Comparison of ENCODE assay signal across 29 mouse cellular contexts in the genomic region with DNA sequence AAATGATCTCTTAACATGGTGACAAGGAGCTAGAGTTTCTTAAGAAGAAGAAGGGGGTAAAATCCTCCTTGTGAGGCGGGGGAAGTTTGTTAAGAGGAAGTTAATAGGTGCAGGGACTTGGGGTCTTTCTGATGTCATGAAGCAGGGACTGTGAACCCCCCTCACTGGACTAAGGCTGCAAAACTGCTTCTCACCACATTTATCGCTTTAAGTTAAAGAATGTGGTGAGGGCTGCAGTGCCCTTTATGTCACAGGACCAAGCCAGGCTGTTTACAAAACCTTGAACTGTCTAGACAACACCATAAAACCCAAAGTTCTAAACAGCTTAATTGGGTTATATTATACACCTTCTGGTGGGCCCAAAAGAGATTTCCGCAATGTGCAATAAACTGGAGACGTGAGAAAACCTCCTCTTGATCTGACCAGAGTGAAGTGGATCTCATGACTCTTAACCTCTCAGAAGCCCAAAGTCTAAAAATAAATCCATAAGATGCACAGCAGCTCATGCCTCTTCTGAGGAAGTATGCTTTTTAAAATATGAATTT. TPM values are rescaled to one million over a fixed set of nuclear protein-coding genes. Genes with fewer than 3 reads are reported as not detected.
DNase-seq lines count a peak whose midpoint lies in the region; ATAC-seq lines count a peak whose summit lies in the region.
"Had no signal": no experiment of that assay in that cellular context is flagged by ENCODE, and none has a peak within 500 bp of the region (broad histone marks: within the 10 kb centered on the region; RNA-seq: fewer than 3 reads in every experiment).

No protein-coding gene starts in this region.

- H3K4me1 ChIP-seq in heart, embryonic 10.5 days = peaks cover 25% of the 10 kb centered on the region
- peaks cover 14% of the 10 kb centered on the region for H3K4me1 ChIP-seq in midbrain, embryonic 10.5 days
- H3K4me1 ChIP-seq in midbrain, embryonic 15.5 days = peaks cover 10% of the 10 kb centered on the region; the same call in 1 of the 2 replicates
- no peaks in the 10 kb centered on the region for H3K4me1 ChIP-seq in neural tube, embryonic 11.5 days (ENCODE audit: control insufficient read depth, insufficient read depth, low read length)

- no peak for ATAC-seq in midbrain, embryonic 15.5 days (replicated peaks)
- no peak for ATAC-seq in neural tube, embryonic 11.5 days (ENCODE audit: insufficient read depth, low FRiP score, low TSS enrichment)
- ATAC-seq: forebrain, postnatal 0 days; intestine, embryonic 16.5 days; lung, postnatal 0 days had no signal

- H3K27ac ChIP-seq in heart, embryonic 10.5 days = no peak overlapping the region
- no peak overlapping the region for H3K27ac ChIP-seq in midbrain, embryonic 10.5 days (replicated peaks)
- no peak overlapping the region for H3K27ac ChIP-seq in midbrain, embryonic 15.5 days
- H3K27ac ChIP-seq in neural tube, embryonic 11.5 days (ENCODE audit: low read depth, low read length) = no peak overlapping the region
- H3K27ac ChIP-seq: embryonic facial prominence, embryonic 13.5 days; hindbrain, embryonic 15.5 days had no signal

- H3K4me3 ChIP-seq in heart, embryonic 10.5 days = no peak overlapping the region
- H3K4me3 ChIP-seq in midbrain, embryonic 10.5 days = no peak overlapping the region
- H3K4me3 ChIP-seq in midbrain, embryonic 15.5 days = no peak overlapping the region
- no peak overlapping the region for H3K4me3 ChIP-seq in neural tube, embryonic 11.5 days (ENCODE audit: low read depth, low read length)
- H3K4me3 ChIP-seq: embryonic facial prominence, embryonic 13.5 days; heart, embryonic 12.5 days; hindbrain, embryonic 15.5 days had no signal

- peak; percentile 51 for DNase-seq in heart, embryonic 10.5 days (ENCODE audit: low spot score)
- DNase-seq in heart, postnatal 36 days = no peak
- peak; percentile 23 for DNase-seq in midbrain, embryonic 10.5 days (ENCODE audit: low spot score)
- DNase-seq in neural tube, embryonic 11.5 days (ENCODE audit: low spot score) = no peak
- DNase-seq in right cerebral cortex, postnatal 25 days = no peak
- no peak for DNase-seq in urinary bladder, postnatal 10 days (ENCODE audit: low spot score)
- DNase-seq: adrenal gland, postnatal 14 days; cerebellum, adult 9-11 months; forebrain, postnatal 0 days; heart, postnatal 14 days; liver; midbrain, embryonic 14.5 days; right cerebral cortex, postnatal 14 days; thymus, postnatal 14 days had no signal

- H3K9ac ChIP-seq in midbrain, embryonic 15.5 days = no peak overlapping the region
- H3K9ac ChIP-seq in neural tube, embryonic 11.5 days (ENCODE audit: low read length) = no peak overlapping the region
- H3K9ac ChIP-seq: embryonic facial prominence, embryonic 13.5 days; forebrain, postnatal 0 days; heart, embryonic 12.5 days; hindbrain, embryonic 15.5 days had no signal

- peaks cover 100% of the 10 kb centered on the region for H3K27me3 ChIP-seq in heart, embryonic 10.5 days (ENCODE audit: insufficient read depth, poor library complexity, severe bottlenecking)
- peaks cover 100% of the 10 kb centered on the region for H3K27me3 ChIP-seq in midbrain, embryonic 10.5 days (ENCODE audit: low read depth, poor library complexity, severe bottlenecking)
- H3K27me3 ChIP-seq in midbrain, embryonic 15.5 days (replicated peaks) = peaks cover 91% of the 10 kb centered on the region
- H3K27me3 ChIP-seq in neural tube, embryonic 11.5 days (ENCODE audit: control insufficient read depth, insufficient read depth, low read length) = peaks cover 98% of the 10 kb centered on the region

- WGBS in heart, embryonic 10.5 days = 10% methylated on average over 4 of the region's 4 CpGs
- 11% methylated on average over 4 of the region's 4 CpGs for WGBS in midbrain, embryonic 10.5 days
- WGBS in midbrain, embryonic 15.5 days = 15% methylated on average over 4 of the region's 4 CpGs
- 8% methylated on average over 4 of the region's 4 CpGs for WGBS in neural tube, embryonic 11.5 days

- intact Hi-C loops in heart, postnatal 36 days (cut with DNase I) = no loop called here

- no peaks in the 10 kb centered on the region for H3K9me3 ChIP-seq in heart, embryonic 10.5 days
- H3K9me3 ChIP-seq in midbrain, embryonic 10.5 days (replicated peaks) = no peaks in the 10 kb centered on the region
- no peaks in the 10 kb centered on the region for H3K9me3 ChIP-seq in midbrain, embryonic 15.5 days
- H3K9me3 ChIP-seq in neural tube, embryonic 11.5 days (ENCODE audit: control insufficient read depth, low read length) = no peaks in the 10 kb centered on the region
- H3K9me3 ChIP-seq: embryonic facial prominence, embryonic 13.5 days; heart, embryonic 12.5 days; hindbrain, embryonic 15.5 days had no signal

- H3K4me2 ChIP-seq in midbrain, embryonic 15.5 days = no peak overlapping the region
- H3K4me2 ChIP-seq in neural tube, embryonic 11.5 days (ENCODE audit: low read depth) = peak overlapping the region; percentile 28
- H3K4me2 ChIP-seq: embryonic facial prominence, embryonic 13.5 days; heart, embryonic 12.5 days; hindbrain, embryonic 15.5 days had no signal

- no peaks in the 10 kb centered on the region for H3K36me3 ChIP-seq in heart, embryonic 10.5 days
- H3K36me3 ChIP-seq in midbrain, embryonic 10.5 days = no peaks in the 10 kb centered on the region
- no peaks in the 10 kb centered on the region for H3K36me3 ChIP-seq in midbrain, embryonic 15.5 days (replicated peaks)
- H3K36me3 ChIP-seq in neural tube, embryonic 11.5 days (ENCODE audit: control insufficient read depth, insufficient read depth, low read length) = no peaks in the 10 kb centered on the region
- H3K36me3 ChIP-seq: embryonic facial prominence, embryonic 13.5 days; G1E; heart, embryonic 12.5 days; hindbrain, embryonic 15.5 days had no signal

RNA-seq across cellular contexts. Expression of a gene that starts 5.8 kb away (rescaled TPM):
- polyA plus RNA-seq in heart, embryonic 10.5 days (2016; fragmentation: Nextera tagmentation; extraction: Ambion mirVana) = 0.07 and 2.1 TPM in 2 replicates
- total RNA-seq in heart, postnatal 36 days (2021) = not detected
- not detected in 2 replicates for polyA plus RNA-seq in midbrain, embryonic 10.5 days (2016; fragmentation: Nextera tagmentation; extraction: Ambion mirVana)
- polyA plus RNA-seq in midbrain, embryonic 15.5 days (2015; fragmentation: Nextera tagmentation; extraction: Ambion mirVana) = not detected in 2 replicates
- polyA plus RNA-seq in neural tube, embryonic 11.5 days (2014; fragmentation: Nextera tagmentation; extraction: Ambion mirVana) = 8.1 and 8.5 TPM in 2 replicates
- total RNA-seq: adrenal gland, postnatal 14 days; forebrain, postnatal 0 days; heart, postnatal 14 days; layer of hippocampus, postnatal 10 days; left cerebral cortex, adult 8-10 months had no signal
- polyA plus RNA-seq: brain, embryonic 14.5 days; cortical plate, adult 2 months; embryonic facial prominence, embryonic 13.5 days; forebrain, postnatal 0 days; G1E; heart, embryonic 12.5 days; hindbrain, embryonic 15.5 days; large intestine, adult 2 months; liver, embryonic 16.5 days; lung, postnatal 0 days; midbrain, embryonic 14.5 days; stomach, embryonic 16.5 days had no signal

RNA-seq across cellular contexts. Expression of a gene that starts 6.6 kb away (rescaled TPM):
- polyA plus RNA-seq in heart, embryonic 10.5 days (2016; fragmentation: Nextera tagmentation; extraction: Ambion mirVana) = 2.3 TPM in 1 of 2 replicates, not detected in the other
- total RNA-seq in heart, postnatal 36 days (2021) = under 1 TPM in 1 of 2 experiments, not detected in 1; 0.22 TPM
- polyA plus RNA-seq in midbrain, embryonic 10.5 days (2016; fragmentation: Nextera tagmentation; extraction: Ambion mirVana) = not detected in 2 replicates
- not detected in 2 replicates for polyA plus RNA-seq in midbrain, embryonic 15.5 days (2015; fragmentation: Nextera tagmentation; extraction: Ambion mirVana)
- 28.1 and 29.3 TPM in 2 replicates for polyA plus RNA-seq in neural tube, embryonic 11.5 days (2014; fragmentation: Nextera tagmentation; extraction: Ambion mirVana)
- total RNA-seq: adrenal gland, postnatal 14 days; forebrain, postnatal 0 days; layer of hippocampus, postnatal 10 days; left cerebral cortex, adult 8-10 months had no signal
- polyA plus RNA-seq: cortical plate, adult 2 months; forebrain, postnatal 0 days; G1E; heart, embryonic 12.5 days; hindbrain, embryonic 15.5 days; large intestine, adult 2 months; liver, embryonic 16.5 days; midbrain, embryonic 14.5 days had no signal

RNA-seq across cellular contexts. Expression of a gene that starts 10.3 kb away (rescaled TPM):
- polyA plus RNA-seq in heart, embryonic 10.5 days (2016; fragmentation: Nextera tagmentation; extraction: Ambion mirVana) = 1.1 TPM in 1 of 2 replicates, not detected in the other
- not detected for total RNA-seq in heart, postnatal 36 days (2021)
- not detected in 2 replicates for polyA plus RNA-seq in midbrain, embryonic 10.5 days (2016; fragmentation: Nextera tagmentation; extraction: Ambion mirVana)
- not detected in 2 replicates for polyA plus RNA-seq in midbrain, embryonic 15.5 days (2015; fragmentation: Nextera tagmentation; extraction: Ambion mirVana)
- 2.1 TPM in 2 replicates for polyA plus RNA-seq in neural tube, embryonic 11.5 days (2014; fragmentation: Nextera tagmentation; extraction: Ambion mirVana)
- total RNA-seq: adrenal gland, postnatal 14 days; forebrain, postnatal 0 days; G1E; gastrocnemius, postnatal 4 days; heart, postnatal 14 days; layer of hippocampus, postnatal 10 days; left cerebral cortex, adult 8-10 months had no signal
- polyA plus RNA-seq: brain, embryonic 14.5 days; cortical plate, adult 2 months; embryonic facial prominence, embryonic 13.5 days; forebrain, postnatal 0 days; G1E; hindbrain, embryonic 15.5 days; large intestine, adult 2 months; liver, embryonic 16.5 days; lung, postnatal 0 days; midbrain, embryonic 14.5 days had no signal

RNA-seq across cellular contexts. Expression of a gene that starts 12.4 kb away (rescaled TPM):
- polyA plus RNA-seq in heart, embryonic 10.5 days (2016; fragmentation: Nextera tagmentation; extraction: Ambion mirVana) = 3.0 TPM in 1 of 2 replicates, not detected in the other
- under 1 TPM; 0.36 to 0.41 TPM for total RNA-seq in heart, postnatal 36 days (2021)
- not detected in 2 replicates for polyA plus RNA-seq in midbrain, embryonic 10.5 days (2016; fragmentation: Nextera tagmentation; extraction: Ambion mirVana)
- polyA plus RNA-seq in midbrain, embryonic 15.5 days (2015; fragmentation: Nextera tagmentation; extraction: Ambion mirVana) = not detected in 2 replicates
- 14.3 and 17.3 TPM in 2 replicates for polyA plus RNA-seq in neural tube, embryonic 11.5 days (2014; fragmentation: Nextera tagmentation; extraction: Ambion mirVana)
- total RNA-seq: forebrain, postnatal 0 days; G1E; layer of hippocampus, postnatal 10 days; left cerebral cortex, adult 8-10 months had no signal
- polyA plus RNA-seq: cortical plate, adult 2 months; forebrain, postnatal 0 days; G1E; hindbrain, embryonic 15.5 days; liver, embryonic 16.5 days; midbrain, embryonic 14.5 days had no signal

RNA-seq across cellular contexts. Expression of a gene that starts 17.0 kb away (rescaled TPM):
- polyA plus RNA-seq in heart, embryonic 10.5 days (2016; fragmentation: Nextera tagmentation; extraction: Ambion mirVana) = 0.40 TPM in 1 of 2 replicates, not detected in the other
- not detected for total RNA-seq in heart, postnatal 36 days (2021)
- polyA plus RNA-seq in midbrain, embryonic 10.5 days (2016; fragmentation: Nextera tagmentation; extraction: Ambion mirVana) = 0.05 TPM in 1 of 2 replicates, not detected in the other
- 0.06 TPM in 1 of 2 replicates, not detected in the other for polyA plus RNA-seq in midbrain, embryonic 15.5 days (2015; fragmentation: Nextera tagmentation; extraction: Ambion mirVana)
- polyA plus RNA-seq in neural tube, embryonic 11.5 days (2014; fragmentation: Nextera tagmentation; extraction: Ambion mirVana) = 0.41 and 1.0 TPM in 2 replicates
- total RNA-seq: adrenal gland, postnatal 14 days; forebrain, postnatal 0 days; gastrocnemius, postnatal 4 days; heart, postnatal 14 days; layer of hippocampus, postnatal 10 days; left cerebral cortex, adult 8-10 months had no signal
- polyA plus RNA-seq: cortical plate, adult 2 months; embryonic facial prominence, embryonic 13.5 days; forebrain, postnatal 0 days; G1E; hindbrain, embryonic 15.5 days; large intestine, adult 2 months; liver, embryonic 16.5 days; lung, postnatal 0 days; stomach, embryonic 16.5 days had no signal

Comparison
In these comparisons a context has a peak if more than half of its experiments do, and no peak if none do; other contexts are left out.
1. DNase-seq: peak in heart, embryonic 10.5 days (single experiment) and midbrain, embryonic 10.5 days (single experiment); none in heart, postnatal 36 days (0 of 2), neural tube, embryonic 11.5 days (single experiment), right cerebral cortex, postnatal 25 days (single experiment) and urinary bladder, postnatal 10 days (single experiment).